Mouse (Mus musculus) kidney, embryonic 14.5 days (tissue): ENCODE data around the gene Slc4a4. TPM values are rescaled to one million over a fixed set of nuclear protein-coding genes. Genes with fewer than 3 reads are reported as not detected.

ENCODE experiments used
- ATAC-seq: fragments of 200-750 bp; cut with Nextera tagmentation; 2 replicates; pipeline ENCODE4 v1.8.0; 2017; ENCODE audit warnings: moderate number of reproducible peaks, mild to moderate bottlenecking, moderate TSS enrichment, moderate library complexity; ENCODE audit not compliant: low FRiP score, low TSS enrichment
- H3K27ac ChIP-seq: fragments of 300-500 bp; sonication (generic); 2 replicates; pipeline ENCODE4 v1.5.1; 2014; ENCODE audit warnings: low read depth, mild to moderate bottlenecking, low read length, moderate library complexity, mixed read lengths
- H3K27me3 ChIP-seq: fragments of 300-500 bp; sonication (generic); 2 replicates; pipeline ENCODE4 v1.6.1; 2014; ENCODE audit warnings: mild to moderate bottlenecking, low read length; ENCODE audit not compliant: control insufficient read depth, insufficient read depth
- H3K36me3 ChIP-seq: fragments of 300-500 bp; sonication (generic); 2 replicates; pipeline ENCODE4 v1.6.1; 2014; ENCODE audit warnings: low read length, mixed read lengths; ENCODE audit not compliant: control insufficient read depth, insufficient read depth
- H3K4me1 ChIP-seq: fragments of 300-500 bp; sonication (generic); 2 replicates; pipeline ENCODE4 v1.6.1; 2014; ENCODE audit warnings: low read length, mixed read lengths; ENCODE audit not compliant: control insufficient read depth, insufficient read depth
- H3K4me2 ChIP-seq: fragments of 300-500 bp; sonication (generic); replicated peaks from 2 replicates; pipeline ENCODE4 v1.6.1; 2014; ENCODE audit warnings: low read depth, mild to moderate bottlenecking, low read length
- H3K4me3 ChIP-seq: fragments of 300-500 bp; sonication (generic); 2 replicates; pipeline ENCODE4 v1.5.1; 2014; ENCODE audit warnings: mild to moderate bottlenecking, low read length
- H3K9ac ChIP-seq: fragments of 300-500 bp; sonication (generic); 2 replicates; pipeline ENCODE4 v1.6.1; 2014; ENCODE audit warnings: low read depth, mild to moderate bottlenecking, low read length, moderate library complexity
- H3K9me3 ChIP-seq: fragments of 300-500 bp; sonication (generic); 2 replicates; pipeline ENCODE4 v1.6.1; 2016; ENCODE audit warnings: low read length; ENCODE audit not compliant: control insufficient read depth
- WGBS: fragments of 180-500 bp; shearing (Covaris S2); extraction: QIAGEN DNeasy Blood & Tissue Kit; methylation state at CpG from one replicate; pipeline ENCODE4 v1.1.7; 2014; 5-methylcytosine and 5-hydroxymethylcytosine counted together
- polyA plus RNA-seq: library from polyadenylated mRNA; unstranded; fragments of >200 nt; fragmentation: Nextera tagmentation; extraction: Ambion mirVana; gene quantifications from 2 replicates; pipeline ENCODE4 v1.2.1, GENCODE M21; 2014

Slc4a4 gene
- 4.0 and 4.7 TPM in 2 replicates for polyA plus RNA-seq

GRCm38 (mm10) chr5:88886668-88887555, at the start of gene Slc4a4:
Slc4a4 (plus strand) TSS chr5:88886818.
- Histone ChIP-seq H3K27ac (no peak within 1 kb of the TSS), H3K36me3 (no peaks in the 10 kb centered on the region), H3K9ac (peak within 1 kb of the TSS; percentile 80), H3K4me3 (peak within 1 kb of the TSS; percentile 74), H3K9me3 (no peaks in the 10 kb centered on the region), H3K4me1 (peaks cover 7% of the 10 kb centered on the region; the same call in 1 of the 2 replicates), H3K4me2 (peak within 1 kb of the TSS; percentile 92), H3K27me3 (peaks cover 6% of the 10 kb centered on the region; the same call in 1 of the 2 replicates)
- peak; percentile 87 for ATAC-seq
- 1% methylated on average over 92 of the region's 119 CpGs for WGBS

GRCm38 (mm10) chr5:88840080-88840798, 46.4 kb upstream of the Slc4a4 start:
- H3K27ac ChIP-seq: no peak overlapping the region
- H3K36me3 ChIP-seq: no peaks in the 10 kb centered on the region
- no peak overlapping the region for H3K9ac ChIP-seq
- H3K27me3 ChIP-seq: no peaks in the 10 kb centered on the region
- no peak overlapping the region for H3K4me3 ChIP-seq
- no peaks in the 10 kb centered on the region for H3K4me1 ChIP-seq
- no peaks in the 10 kb centered on the region for H3K9me3 ChIP-seq
- H3K4me2 ChIP-seq: no peak overlapping the region
- 64% methylated on average over 5 of the region's 5 CpGs for WGBS
- no peak for ATAC-seq

- H3K27me3 ChIP-seq: no peaks in the 10 kb centered on the region
- no peaks in the 10 kb centered on the region for H3K36me3 ChIP-seq
- H3K9me3 ChIP-seq: no peaks in the 10 kb centered on the region
- no peak overlapping the region for H3K9ac ChIP-seq
- no peaks in the 10 kb centered on the region for H3K4me1 ChIP-seq
- H3K4me3 ChIP-seq: no peak overlapping the region
- WGBS: 95% methylated on average over 3 of the region's 3 CpGs
- no peak overlapping the region for H3K4me2 ChIP-seq
- no peak for ATAC-seq
- H3K27ac ChIP-seq: no peak overlapping the region
These were observed 29.3 kb upstream of the Slc4a4 start for GRCm38 (mm10) chr5:88857311-88857710.

GRCm38 (mm10) chr5:88857801-88858200, 28.8 kb upstream of the Slc4a4 start:
- 88% methylated on average over 4 of the region's 4 CpGs for whole genome bisulfite sequencing

GRCm38 (mm10) chr5:88858226-88858625, 28.4 kb upstream of the Slc4a4 start:
- 73% methylated on average over 4 of the region's 4 CpGs for WGBS
- H3K36me3 ChIP-seq: no peaks in the 10 kb centered on the region
- H3K9me3 ChIP-seq: no peaks in the 10 kb centered on the region
- H3K4me1 ChIP-seq: no peaks in the 10 kb centered on the region
- ATAC-seq: no peak
- H3K4me2 ChIP-seq: no peak overlapping the region
- H3K27ac ChIP-seq: no peak overlapping the region
- H3K4me3 ChIP-seq: no peak overlapping the region
- H3K27me3 ChIP-seq: no peaks in the 10 kb centered on the region
- no peak overlapping the region for H3K9ac ChIP-seq

More at GRCm38 (mm10) chr5:88857801-88858200, 28.8 kb upstream of the Slc4a4 start:
- Histone ChIP-seq H3K36me3 (no peaks in the 10 kb centered on the region), H3K4me2 (no peak overlapping the region), H3K9ac (no peak overlapping the region), H3K4me1 (no peaks in the 10 kb centered on the region), H3K27ac (no peak overlapping the region), H3K27me3 (no peaks in the 10 kb centered on the region), H3K4me3 (no peak overlapping the region), H3K9me3 (no peaks in the 10 kb centered on the region)
- no peak for ATAC-seq

GRCm38 (mm10) chr5:88862163-88862562, 24.5 kb upstream of the Slc4a4 start:
- 0 out of 2 replicates have a peak, but pooled peaks have one; percentile 35 for ATAC-seq

GRCm38 (mm10) chr5:88862794-88863193, 23.8 kb upstream of the Slc4a4 start:
- no peaks in the 10 kb centered on the region for H3K27me3 ChIP-seq
- 94% methylated on average over 2 of the region's 2 CpGs for WGBS
- H3K4me1 ChIP-seq: no peaks in the 10 kb centered on the region
- no peak for ATAC-seq
- H3K9me3 ChIP-seq: no peaks in the 10 kb centered on the region
- no peak overlapping the region for H3K9ac ChIP-seq
- no peak overlapping the region for H3K4me3 ChIP-seq
- no peak overlapping the region for H3K4me2 ChIP-seq
- no peaks in the 10 kb centered on the region for H3K36me3 ChIP-seq
- no peak overlapping the region for H3K27ac ChIP-seq

More at GRCm38 (mm10) chr5:88862163-88862562, 24.5 kb upstream of the Slc4a4 start:
- 69% methylated on average over 3 of the region's 3 CpGs for WGBS
- Histone ChIP-seq H3K36me3 (no peaks in the 10 kb centered on the region), H3K27ac (no peak overlapping the region), H3K27me3 (no peaks in the 10 kb centered on the region), H3K9ac (no peak overlapping the region), H3K4me3 (no peak overlapping the region), H3K9me3 (no peaks in the 10 kb centered on the region), H3K4me2 (no peak overlapping the region), H3K4me1 (no peaks in the 10 kb centered on the region)

GRCm38 (mm10) chr5:88884101-88884500, 2.5 kb upstream of the Slc4a4 start:
- no peak overlapping the region for H3K27ac ChIP-seq
- WGBS: 20% methylated on average over 3 of the region's 3 CpGs

More at GRCm38 (mm10) chr5:88884101-88884500, 2.5 kb upstream of the Slc4a4 start:
- H3K4me2 ChIP-seq: no peak overlapping the region
- no peak overlapping the region for H3K4me3 ChIP-seq
- no peak for ATAC-seq
- peaks cover 6% of the 10 kb centered on the region; the same call in 1 of the 2 replicates for H3K27me3 ChIP-seq
- H3K9ac ChIP-seq: no peak overlapping the region
- no peaks in the 10 kb centered on the region for H3K36me3 ChIP-seq
- H3K9me3 ChIP-seq: no peaks in the 10 kb centered on the region
- H3K4me1 ChIP-seq: peaks cover 7% of the 10 kb centered on the region; the same call in 1 of the 2 replicates
